Mouse (Mus musculus): ENCODE measurements around the gene Eif5a. TPM values are rescaled to one million over a fixed set of nuclear protein-coding genes. Genes with fewer than 3 reads are reported as not detected.
A peak's percentile ranks its signal among the peaks of the same experiment; 100 is the strongest.

Gene Eif5a
- total RNA-seq, 2 experiments from 2014 or later = 406 to 453 TPM

DNA sequence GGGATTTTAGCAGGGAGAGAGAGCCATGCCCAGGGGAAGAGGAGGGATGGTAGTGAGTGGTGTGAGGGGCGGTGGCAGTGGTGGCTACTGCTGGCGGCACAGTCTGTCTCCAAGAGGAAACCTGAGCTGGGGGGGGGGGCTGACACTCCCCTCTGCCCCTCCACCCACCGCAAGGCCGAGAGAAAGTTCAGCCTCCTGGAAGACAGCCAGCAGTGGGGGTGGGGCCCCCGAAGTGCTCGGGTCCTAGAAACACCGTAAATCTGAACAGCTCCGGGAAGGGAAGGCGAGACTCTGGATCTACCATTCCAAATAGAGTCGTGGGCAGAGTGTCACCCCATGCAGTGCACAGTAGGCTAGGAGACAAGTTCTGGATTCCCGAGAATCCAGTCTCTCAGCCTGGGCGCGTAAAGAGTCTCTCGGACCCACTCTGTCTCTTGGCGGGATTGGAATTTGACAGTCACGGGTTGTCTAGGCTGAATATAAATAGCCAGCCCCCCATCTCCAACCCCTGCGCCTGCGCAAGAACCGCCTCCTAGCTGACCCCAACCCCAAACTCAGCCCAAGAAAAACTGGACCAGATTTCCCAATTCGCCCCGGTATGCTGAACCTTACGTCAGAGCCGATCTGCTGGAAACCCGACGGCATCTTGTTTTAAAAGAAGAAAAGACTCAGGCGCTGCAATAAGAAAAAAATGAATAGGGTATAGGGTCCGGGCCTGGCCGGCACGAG is 25.7 kb upstream of the Eif5a start:
- intact Hi-C loops (cut with DNase I) = loop anchor here (2.0 kb wide), 1 partner anchor 13 kb away; the partner anchor contains the start of gene Ybx2
- no peak for DNase-seq (ENCODE audit: low spot score in 2 of 2)

DNA sequence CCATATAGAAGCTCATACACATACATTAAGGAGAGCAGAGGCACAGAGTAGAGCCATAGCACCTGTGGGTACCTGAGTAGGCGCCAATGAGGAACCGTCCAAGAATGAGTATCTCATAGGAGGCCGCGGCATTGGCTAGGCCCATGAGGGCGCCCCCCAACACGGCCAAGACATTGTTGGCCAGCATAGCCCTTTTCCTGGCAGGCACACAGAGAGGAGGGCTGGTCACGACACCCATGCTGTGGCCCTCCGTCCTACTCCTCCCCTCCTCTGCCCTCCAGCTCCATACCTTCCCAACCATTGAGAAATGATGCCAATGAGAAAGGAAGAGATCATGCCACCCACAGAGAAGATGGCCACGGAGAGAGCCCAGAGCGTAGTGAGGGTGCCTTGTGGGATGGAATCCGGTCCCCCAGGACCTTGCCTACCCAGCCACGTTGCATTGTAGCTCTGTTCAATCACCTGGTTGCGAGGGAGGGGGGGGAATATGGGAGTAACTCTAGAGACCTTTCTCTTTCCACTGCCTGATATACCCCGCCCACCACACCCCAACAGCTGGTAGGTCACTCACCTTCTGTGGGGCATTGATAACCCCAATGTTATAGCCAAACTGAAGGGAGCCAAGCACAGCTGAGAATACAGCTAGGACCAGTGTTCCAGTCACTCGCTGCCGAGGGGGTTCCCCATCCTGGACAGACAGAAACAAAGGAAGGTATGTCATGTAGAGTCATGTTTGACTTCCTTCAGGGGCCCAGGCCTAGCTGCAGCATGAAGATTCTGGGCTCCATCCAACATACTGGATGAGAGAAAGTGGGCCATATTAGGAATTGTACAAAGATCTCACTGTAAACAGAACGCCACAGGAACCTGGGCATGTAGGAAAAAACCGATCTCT is 24.5 kb upstream of the Eif5a start:
- intact Hi-C loops (cut with DNase I) = no loop called here
- DNase-seq (ENCODE audit: low spot score in 2 of 2) = no peak

DNA sequence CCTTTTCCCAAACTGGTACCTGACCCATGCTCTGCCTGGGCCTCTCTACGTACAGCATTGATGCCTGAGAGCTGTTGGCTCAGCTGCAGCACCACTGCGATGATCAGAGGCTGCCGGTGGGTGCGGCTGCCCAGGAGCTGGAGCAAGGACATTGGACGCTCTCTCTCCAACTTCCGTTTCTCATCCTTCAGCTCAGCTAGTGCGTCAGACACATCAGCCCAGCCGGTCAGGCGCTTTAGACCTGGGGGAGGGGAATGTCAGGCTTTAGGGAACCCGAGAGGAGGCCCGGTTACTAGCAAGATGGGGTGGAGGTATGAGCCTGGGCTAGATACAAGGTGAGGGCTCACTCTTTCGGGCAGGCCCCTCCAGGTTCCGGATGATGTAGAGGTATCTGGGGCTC is 23.5 kb upstream of the Eif5a start:
- intact Hi-C loops (cut with DNase I) = no loop called here
- DNase-seq (ENCODE audit: low spot score in 2 of 2) = no peak

GRCm38 (mm10) chr11:69940962-69941361 is 19.2 kb upstream of the Eif5a start:
- intact Hi-C loops (cut with DNase I) = no loop called here
- DNase-seq (ENCODE audit: low spot score in 2 of 2) = no peak

GRCm38 (mm10) chr11:69939731-69940130 is 18.0 kb upstream of the Eif5a start:
- intact Hi-C loops (cut with DNase I) = no loop called here
- DNase-seq (ENCODE audit: low spot score in 2 of 2) = no peak

DNA sequence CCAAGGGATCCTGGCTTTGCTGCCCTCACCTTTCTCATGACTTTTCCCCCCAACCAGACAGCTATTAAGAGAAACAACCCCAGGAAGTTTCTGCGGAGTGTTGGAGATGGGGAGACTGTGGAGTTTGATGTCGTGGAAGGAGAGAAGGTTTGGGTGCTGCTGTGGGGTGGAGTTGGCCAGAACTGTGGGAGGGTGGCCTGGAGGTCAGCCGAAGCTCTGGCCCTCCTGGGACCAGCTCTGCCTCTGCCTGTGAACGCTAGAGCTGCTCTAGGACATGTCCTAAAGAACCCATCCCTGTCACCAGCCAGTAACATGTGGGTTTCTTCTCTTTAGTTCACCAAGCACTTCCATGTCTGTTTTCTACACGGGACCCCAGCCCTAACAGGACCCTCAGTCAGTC is 17.4 kb upstream of the Eif5a start:
- intact Hi-C loops (cut with DNase I) = no loop called here
- DNase-seq (ENCODE audit: low spot score in 2 of 2) = no peak

GRCm38 (mm10) chr11:69938401-69938979 is 16.7 kb upstream of the Eif5a start:
- no peak for DNase-seq (ENCODE audit: low spot score in 2 of 2)
- intact Hi-C loops (cut with DNase I) = no loop called here

DNA sequence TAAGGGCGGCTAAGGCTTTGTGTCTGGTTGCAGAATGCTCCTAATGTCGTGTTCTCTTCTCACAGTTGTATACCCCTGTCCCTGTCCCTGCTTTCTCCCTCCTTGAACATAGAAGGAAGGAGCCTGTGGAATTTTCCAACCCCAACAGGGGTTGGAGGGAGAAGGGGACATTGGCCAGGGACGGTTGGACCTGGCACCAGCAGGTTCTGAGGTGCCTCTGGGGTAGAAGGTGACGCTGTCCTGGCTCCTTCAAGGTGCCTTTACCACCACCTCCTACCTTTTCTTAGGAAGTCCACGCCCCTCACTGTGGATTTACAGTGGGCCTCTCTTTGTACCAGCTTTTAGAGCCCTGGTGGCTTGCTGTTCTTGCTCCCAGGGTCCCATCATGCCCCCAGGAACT is 16.1 kb upstream of the Eif5a start:
- intact Hi-C loops (cut with DNase I) = no loop called here
- DNase-seq (ENCODE audit: low spot score in 2 of 2) = no peak

- DNase-seq (ENCODE audit: low spot score in 2 of 2) = no peak
- intact Hi-C loops (cut with DNase I) = no loop called here
Observed at GRCm38 (mm10) chr11:69937385-69937784, 15.6 kb upstream of the Eif5a start.

- intact Hi-C loops (cut with DNase I) = no loop called here
- no peak for DNase-seq (ENCODE audit: low spot score in 2 of 2)
Observed at GRCm38 (mm10) chr11:69936714-69937347, 15.1 kb upstream of the Eif5a start.

DNA sequence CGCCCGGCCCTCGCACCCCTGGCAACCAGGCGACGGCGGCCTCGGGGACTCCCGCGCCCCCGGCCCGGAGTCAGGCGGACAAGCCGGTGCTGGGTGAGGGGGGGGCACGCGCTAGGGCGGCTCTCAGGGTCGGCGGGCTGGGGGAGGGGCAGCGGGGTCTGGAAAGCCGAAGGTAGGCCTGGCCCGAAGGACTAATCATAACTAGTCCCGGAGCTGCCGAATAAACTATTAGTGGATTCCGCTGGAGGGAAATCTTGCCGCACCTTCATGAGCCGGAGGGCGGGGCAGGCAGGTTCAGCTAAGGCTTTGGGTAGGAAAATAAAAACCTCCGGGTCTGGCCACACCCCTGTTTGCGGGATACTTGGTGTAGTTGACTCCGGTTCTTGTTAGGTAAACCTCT is 14.4 kb upstream of the Eif5a start:
- intact Hi-C loops (cut with DNase I) = no loop called here
- DNase-seq (ENCODE audit: low spot score in 2 of 2) = no peak

GRCm38 (mm10) chr11:69935137-69935879 is 13.6 kb upstream of the Eif5a start, which contains the start of gene Ybx2:
Ybx2 (plus strand) TSS chr11:69935796.
- peak; percentile 83 to 88 for DNase-seq (ENCODE audit: low spot score in 2 of 2)
- intact Hi-C loops (cut with DNase I) = loop anchor here (2.0 kb wide), 1 partner anchor 13 kb away; the partner anchor contains the start of gene Slc2a4

- DNase-seq (ENCODE audit: low spot score in 2 of 2) = no peak
- intact Hi-C loops (cut with DNase I) = loop anchor here (2.0 to 5.0 kb wide), 3 partner anchors 14 to 278 kb away; partner anchors contain the start of genes Slc16a11 and Slc2a4
Observed at GRCm38 (mm10) chr11:69934681-69935080, 12.9 kb upstream of the Eif5a start.

GRCm38 (mm10) chr11:69934169-69934568 is 12.4 kb upstream of the Eif5a start:
- intact Hi-C loops (cut with DNase I) = loop anchor here (2.0 to 5.0 kb wide), 3 partner anchors 15 to 278 kb away; partner anchors contain the start of genes Slc16a11 and Slc2a4
- DNase-seq (ENCODE audit: low spot score in 2 of 2) = peak; percentile 81 to 86

GRCm38 (mm10) chr11:69933066-69933465 is 11.3 kb upstream of the Eif5a start:
- intact Hi-C loops (cut with DNase I) = loop anchor here (5.0 kb wide), 2 partner anchors 34 to 279 kb away; partner anchors contain the start of gene Slc16a11
- no peak for DNase-seq (ENCODE audit: low spot score in 2 of 2)

DNA sequence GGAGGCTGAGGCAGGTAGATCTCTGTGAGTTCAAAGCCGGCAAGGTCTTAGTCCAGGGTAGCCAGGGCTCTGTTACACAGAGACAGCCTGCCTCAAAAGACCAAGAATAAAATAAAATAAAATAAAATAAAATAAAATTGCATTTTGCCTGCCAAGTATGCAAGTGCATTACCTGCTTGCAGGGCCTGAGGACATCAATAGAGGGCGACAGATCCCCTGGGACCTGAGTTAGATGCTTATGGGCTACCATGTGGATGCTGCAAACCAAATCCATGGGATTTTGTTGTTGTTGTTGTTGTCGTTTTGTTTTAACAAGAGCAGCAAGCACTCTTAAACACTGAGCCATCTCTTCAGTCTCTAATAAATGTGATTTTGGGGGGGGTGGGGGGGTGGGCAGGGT is 10.5 kb upstream of the Eif5a start:
- intact Hi-C loops (cut with DNase I) = loop anchor here (5.0 kb wide), 2 partner anchors 35 to 280 kb away; partner anchors contain the start of gene Slc16a11
- no peak for DNase-seq (ENCODE audit: low spot score in 2 of 2)

GRCm38 (mm10) chr11:69931769-69932168 is 10.0 kb upstream of the Eif5a start:
- no peak for DNase-seq (ENCODE audit: low spot score in 2 of 2)
- intact Hi-C loops (cut with DNase I) = loop anchor here (5.0 kb wide), 2 partner anchors 36 to 281 kb away; partner anchors contain the start of gene Slc16a11

DNA sequence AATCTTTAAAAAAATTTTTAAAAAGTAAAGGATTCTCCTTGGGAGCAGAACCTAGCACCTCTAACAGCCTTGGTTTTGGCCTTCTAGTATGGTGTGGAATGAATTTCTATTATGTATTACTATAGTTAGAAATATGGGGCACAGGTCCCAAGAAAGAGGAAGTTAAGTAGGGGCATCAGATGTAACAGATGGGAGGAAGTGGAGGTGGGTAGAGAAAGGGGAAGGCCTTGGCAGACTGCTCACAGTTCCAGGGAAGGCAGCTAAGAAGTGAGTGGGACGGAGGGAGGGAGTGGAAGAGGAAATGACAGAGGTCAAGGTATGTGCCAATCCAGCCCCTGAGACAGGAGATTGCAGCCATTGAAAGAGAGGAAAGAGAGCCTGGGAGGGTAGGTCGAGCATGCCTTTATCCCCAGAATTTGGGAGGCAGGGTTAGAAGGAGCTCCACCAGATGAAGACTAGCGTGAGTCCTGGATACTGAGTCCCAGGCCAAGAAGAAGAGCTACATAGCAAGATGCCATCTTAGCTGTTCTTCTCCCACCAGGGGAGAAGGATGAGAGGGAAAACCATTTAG is 9.3 kb upstream of the Eif5a start:
- DNase-seq (ENCODE audit: low spot score in 2 of 2) = no peak
- intact Hi-C loops (cut with DNase I) = loop anchor here (5.0 kb wide), 2 partner anchors 36 to 281 kb away; partner anchors contain the start of gene Slc16a11

All from left cerebral cortex, postnatal 36 days (tissue).